Mouse (Mus musculus) forebrain, embryonic 13.5 days (tissue): ENCODE results near the gene Ube2j2. TPM values are rescaled to one million over a fixed set of nuclear protein-coding genes. Genes with fewer than 3 reads are reported as not detected.

Experiments
- ATAC-seq: fragments of 200-750 bp; cut with Nextera tagmentation; 2 replicates; pipeline ENCODE4 v1.8.0; 2017
- H3K27ac ChIP-seq: fragments of 300-500 bp; sonication (generic); 2 replicates; pipeline ENCODE4 v1.5.1; 2015; ENCODE audit warnings: inconsistent platforms, mild to moderate bottlenecking, moderate library complexity
- H3K27me3 ChIP-seq: fragments of 300-500 bp; sonication (generic); 2 replicates; pipeline ENCODE4 v1.6.1; 2015; ENCODE audit warnings: mild to moderate bottlenecking, inconsistent platforms
- H3K36me3 ChIP-seq: fragments of 300-500 bp; sonication (generic); 2 replicates; pipeline ENCODE4 v1.6.1; 2015; ENCODE audit warnings: mild to moderate bottlenecking, inconsistent platforms; ENCODE audit not compliant: poor library complexity, severe bottlenecking
- H3K4me1 ChIP-seq: fragments of 300-500 bp; sonication (generic); 2 replicates; pipeline ENCODE4 v1.6.1; 2015; ENCODE audit warnings: inconsistent platforms
- H3K4me2 ChIP-seq: fragments of 300-500 bp; sonication (generic); 2 replicates; pipeline ENCODE4 v1.6.1; 2015; ENCODE audit warnings: inconsistent platforms, mild to moderate bottlenecking, moderate library complexity
- H3K4me3 ChIP-seq: fragments of 300-500 bp; sonication (generic); 2 replicates; pipeline ENCODE4 v1.5.1; 2015; ENCODE audit warnings: mild to moderate bottlenecking, inconsistent platforms
- H3K9ac ChIP-seq: fragments of 300-500 bp; sonication (generic); 2 replicates; pipeline ENCODE4 v1.6.1; 2015; ENCODE audit warnings: mild to moderate bottlenecking, inconsistent platforms
- H3K9me3 ChIP-seq: fragments of 300-500 bp; sonication (generic); replicated peaks from 2 replicates; pipeline ENCODE4 v1.6.1; 2016; ENCODE audit warnings: inconsistent platforms
- WGBS: fragments of 180-500 bp; shearing (Covaris S2); methylation state at CpG from one replicate; pipeline ENCODE4 v1.1.7; 2015; 5-methylcytosine and 5-hydroxymethylcytosine counted together
- polyA plus RNA-seq: library from polyadenylated mRNA; unstranded; fragments of >200 nt; fragmentation: Nextera tagmentation; extraction: Ambion mirVana; gene quantifications from 2 replicates; pipeline ENCODE4 v1.2.1, GENCODE M21; 2015

The Ube2j2 gene
- 131 and 136 TPM in 2 replicates for polyA plus RNA-seq

- ATAC-seq: peak; percentile 99
Observed at GRCm38 (mm10) chr4:155943534-155944249, at the start of gene Ube2j2. TSS of gene Ube2j2 (plus strand) at chr4:155943831.

GRCm38 (mm10) chr4:155894311-155894881, 49.2 kb upstream of the Ube2j2 start:
- peaks cover 39% of the 10 kb centered on the region for H3K36me3 ChIP-seq
- peak overlapping the region; percentile 96 for H3K4me3 ChIP-seq
- H3K4me2 ChIP-seq: peak overlapping the region; percentile 99
- H3K27ac ChIP-seq: 0 out of 2 replicates have a peak overlapping the region, but pooled peaks have one; percentile 5
- H3K27me3 ChIP-seq: no peaks in the 10 kb centered on the region
- no peaks in the 10 kb centered on the region for H3K9me3 ChIP-seq
- H3K9ac ChIP-seq: peak overlapping the region; percentile 49
- 44% methylated on average over 8 of the region's 8 CpGs for WGBS
- H3K4me1 ChIP-seq: peaks cover 52% of the 10 kb centered on the region
- ATAC-seq: no peak

More at GRCm38 (mm10) chr4:155943534-155944249, at the start of gene Ube2j2:
- peaks cover 24% of the 10 kb centered on the region for H3K36me3 ChIP-seq
- peak within 1 kb of the TSS; percentile 96 for H3K4me3 ChIP-seq
- WGBS: under 1% methylated on average over 78 of the region's 85 CpGs
- H3K4me1 ChIP-seq: peaks cover 25% of the 10 kb centered on the region
- peak within 1 kb of the TSS; percentile 91 for H3K9ac ChIP-seq
- H3K27ac ChIP-seq: peak within 1 kb of the TSS; percentile 71
- H3K9me3 ChIP-seq: no peaks in the 10 kb centered on the region
- H3K27me3 ChIP-seq: peaks cover 8% of the 10 kb centered on the region
- peak within 1 kb of the TSS; percentile 98 for H3K4me2 ChIP-seq

GRCm38 (mm10) chr4:155895216-155895615, 48.4 kb upstream of the Ube2j2 start:
- peaks cover 40% of the 10 kb centered on the region for H3K36me3 ChIP-seq
- H3K4me1 ChIP-seq: peaks cover 44% of the 10 kb centered on the region
- H3K9me3 ChIP-seq: no peaks in the 10 kb centered on the region
- no peak for ATAC-seq
- H3K27me3 ChIP-seq: no peaks in the 10 kb centered on the region
- H3K4me3 ChIP-seq: peak overlapping the region; percentile 96
- WGBS: 45% methylated on average over 6 of the region's 6 CpGs
- peak overlapping the region; percentile 99 for H3K4me2 ChIP-seq
- H3K9ac ChIP-seq: peak overlapping the region; percentile 49
- 0 out of 2 replicates have a peak overlapping the region, but pooled peaks have one; percentile 5 for H3K27ac ChIP-seq

- H3K27ac ChIP-seq: no peak overlapping the region
- peaks cover 46% of the 10 kb centered on the region for H3K36me3 ChIP-seq
- peaks cover 38% of the 10 kb centered on the region for H3K4me1 ChIP-seq
- H3K4me3 ChIP-seq: 0 out of 2 replicates have a peak overlapping the region, but pooled peaks have one; percentile 96
- WGBS: 98% methylated on average over 4 of the region's 4 CpGs
- no peaks in the 10 kb centered on the region for H3K9me3 ChIP-seq
- no peak for ATAC-seq
- no peaks in the 10 kb centered on the region for H3K27me3 ChIP-seq
- H3K9ac ChIP-seq: no peak overlapping the region
- H3K4me2 ChIP-seq: peak overlapping the region; percentile 99
Observed at GRCm38 (mm10) chr4:155895826-155896225, 47.8 kb upstream of the Ube2j2 start.

GRCm38 (mm10) chr4:155896461-155896860, 47.2 kb upstream of the Ube2j2 start:
- 95% methylated on average over 12 of the region's 12 CpGs for WGBS
- H3K27me3 ChIP-seq: no peaks in the 10 kb centered on the region
- peaks cover 33% of the 10 kb centered on the region for H3K4me1 ChIP-seq
- H3K27ac ChIP-seq: no peak overlapping the region
- H3K9ac ChIP-seq: no peak overlapping the region
- ATAC-seq: no peak
- no peak overlapping the region for H3K4me3 ChIP-seq
- H3K36me3 ChIP-seq: peaks cover 53% of the 10 kb centered on the region
- no peaks in the 10 kb centered on the region for H3K9me3 ChIP-seq
- no peak overlapping the region for H3K4me2 ChIP-seq

- H3K9me3 ChIP-seq: no peaks in the 10 kb centered on the region
- ATAC-seq: no peak
- H3K4me2 ChIP-seq: no peak overlapping the region
- H3K27ac ChIP-seq: no peak overlapping the region
- no peaks in the 10 kb centered on the region for H3K27me3 ChIP-seq
- H3K9ac ChIP-seq: no peak overlapping the region
- H3K36me3 ChIP-seq: peaks cover 71% of the 10 kb centered on the region
- H3K4me3 ChIP-seq: no peak overlapping the region
- H3K4me1 ChIP-seq: peaks cover 25% of the 10 kb centered on the region
- WGBS: 96% methylated on average over 2 of the region's 2 CpGs
Observed at GRCm38 (mm10) chr4:155898318-155898717, 45.3 kb upstream of the Ube2j2 start.

- ATAC-seq: no peak
- no peaks in the 10 kb centered on the region for H3K27me3 ChIP-seq
- no peaks in the 10 kb centered on the region for H3K9me3 ChIP-seq
- no peak overlapping the region for H3K27ac ChIP-seq
- H3K4me3 ChIP-seq: no peak overlapping the region
- H3K4me2 ChIP-seq: no peak overlapping the region
- peaks cover 82% of the 10 kb centered on the region for H3K36me3 ChIP-seq
- no peak overlapping the region for H3K9ac ChIP-seq
- H3K4me1 ChIP-seq: peaks cover 15% of the 10 kb centered on the region
- WGBS: 95% methylated on average over 7 of the region's 7 CpGs
Observed at GRCm38 (mm10) chr4:155899355-155899754, 44.3 kb upstream of the Ube2j2 start.

GRCm38 (mm10) chr4:155901205-155901604, 42.4 kb upstream of the Ube2j2 start:
- Histone ChIP-seq H3K27me3 (no peaks in the 10 kb centered on the region), H3K4me1 (no peaks in the 10 kb centered on the region), H3K9ac (no peak overlapping the region), H3K36me3 (peaks cover 95% of the 10 kb centered on the region), H3K9me3 (no peaks in the 10 kb centered on the region), H3K27ac (no peak overlapping the region), H3K4me2 (no peak overlapping the region), H3K4me3 (no peak overlapping the region)
- ATAC-seq: no peak
- WGBS: 87% methylated on average over 3 of the region's 3 CpGs

- no peak overlapping the region for H3K4me3 ChIP-seq
- H3K27me3 ChIP-seq: no peaks in the 10 kb centered on the region
- H3K9ac ChIP-seq: no peak overlapping the region
- H3K9me3 ChIP-seq: no peaks in the 10 kb centered on the region
- WGBS: 96% methylated on average over 13 of the region's 13 CpGs
- peaks cover 95% of the 10 kb centered on the region for H3K36me3 ChIP-seq
- H3K4me2 ChIP-seq: no peak overlapping the region
- H3K27ac ChIP-seq: no peak overlapping the region
- no peak for ATAC-seq
- H3K4me1 ChIP-seq: no peaks in the 10 kb centered on the region
Observed at GRCm38 (mm10) chr4:155903246-155903645, 40.4 kb upstream of the Ube2j2 start.

GRCm38 (mm10) chr4:155904318-155905102, 39.1 kb upstream of the Ube2j2 start:
- no peak overlapping the region for H3K9ac ChIP-seq
- no peak overlapping the region for H3K4me2 ChIP-seq
- WGBS: 92% methylated on average over 13 of the region's 13 CpGs
- no peak overlapping the region for H3K4me3 ChIP-seq
- H3K9me3 ChIP-seq: no peaks in the 10 kb centered on the region
- no peak overlapping the region for H3K27ac ChIP-seq
- H3K4me1 ChIP-seq: no peaks in the 10 kb centered on the region
- no peak for ATAC-seq
- peaks cover 82% of the 10 kb centered on the region for H3K36me3 ChIP-seq
- no peaks in the 10 kb centered on the region for H3K27me3 ChIP-seq

GRCm38 (mm10) chr4:155905634-155906033, 38.0 kb upstream of the Ube2j2 start:
- H3K27me3 ChIP-seq: no peaks in the 10 kb centered on the region
- H3K4me2 ChIP-seq: no peak overlapping the region
- peaks cover 71% of the 10 kb centered on the region for H3K36me3 ChIP-seq
- H3K4me3 ChIP-seq: no peak overlapping the region
- no peak overlapping the region for H3K27ac ChIP-seq
- H3K9ac ChIP-seq: no peak overlapping the region
- no peak; the same call in 1 of the 2 replicates for ATAC-seq
- 86% methylated on average over 13 of the region's 13 CpGs for WGBS
- H3K9me3 ChIP-seq: no peaks in the 10 kb centered on the region
- no peaks in the 10 kb centered on the region for H3K4me1 ChIP-seq

GRCm38 (mm10) chr4:155906125-155906524, 37.5 kb upstream of the Ube2j2 start:
- Histone ChIP-seq H3K36me3 (peaks cover 66% of the 10 kb centered on the region), H3K9ac (no peak overlapping the region), H3K27ac (no peak overlapping the region), H3K4me1 (no peaks in the 10 kb centered on the region), H3K4me2 (no peak overlapping the region), H3K4me3 (no peak overlapping the region), H3K9me3 (no peaks in the 10 kb centered on the region), H3K27me3 (no peaks in the 10 kb centered on the region)
- 80% methylated on average over 9 of the region's 9 CpGs for WGBS
- no peak for ATAC-seq
